Mouse (Mus musculus) midbrain, postnatal 0 days (tissue): Measurements from ENCODE around the gene Galnt9. TPM values are rescaled to one million over a fixed set of nuclear protein-coding genes. Genes with fewer than 3 reads are reported as not detected.
A peak's percentile ranks its signal among the peaks of the same experiment; 100 is the strongest.

Source experiments
- ATAC-seq: fragments of 200-750 bp; cut with Nextera tagmentation; 2 replicates; pipeline ENCODE4 v1.8.0; 2017; ENCODE audit warnings: moderate number of reproducible peaks, mild to moderate bottlenecking, moderate TSS enrichment, moderate library complexity; ENCODE audit not compliant: low FRiP score
- DNase-seq: peaks from one replicate; pipeline ENCODE4 v3.0.0-alpha.2; 2015; ENCODE audit warnings: low spot score
- H3K27ac ChIP-seq: fragments of 300-500 bp; sonication (generic); 2 replicates; pipeline ENCODE4 v1.5.1; 2014; ENCODE audit warnings: low read depth, mild to moderate bottlenecking, low read length, mixed read lengths
- H3K27me3 ChIP-seq: fragments of 300-500 bp; sonication (generic); 2 replicates; pipeline ENCODE4 v1.6.1; 2014; ENCODE audit warnings: low read length, control low read depth, mixed read lengths; ENCODE audit not compliant: insufficient read depth
- H3K36me3 ChIP-seq: fragments of 300-500 bp; sonication (generic); 2 replicates; pipeline ENCODE4 v1.6.1; 2014; ENCODE audit warnings: low read length, control low read depth, mixed read lengths; ENCODE audit not compliant: insufficient read depth
- H3K4me1 ChIP-seq: fragments of 300-500 bp; sonication (generic); 2 replicates; pipeline ENCODE4 v1.6.1; 2014; ENCODE audit warnings: mild to moderate bottlenecking, control low read depth, antibody characterized with exemption, low read length, mixed read lengths; ENCODE audit not compliant: insufficient read depth
- H3K4me2 ChIP-seq: fragments of 300-500 bp; sonication (generic); 2 replicates; pipeline ENCODE4 v1.6.1; 2014; ENCODE audit warnings: low read depth, mild to moderate bottlenecking, low read length, mixed read lengths; ENCODE audit not compliant: poor library complexity, severe bottlenecking
- H3K4me3 ChIP-seq: fragments of 300-500 bp; sonication (generic); 2 replicates; pipeline ENCODE4 v1.5.1; 2014; ENCODE audit warnings: low read depth, mild to moderate bottlenecking, low read length, moderate library complexity
- H3K9ac ChIP-seq: fragments of 300-500 bp; sonication (generic); replicated peaks from 2 replicates; pipeline ENCODE4 v1.6.1; 2014; ENCODE audit warnings: mild to moderate bottlenecking, low read length, moderate library complexity, mixed read lengths; ENCODE audit not compliant: poor library complexity, severe bottlenecking
- H3K9me3 ChIP-seq: fragments of 300-500 bp; sonication (generic); 2 replicates; pipeline ENCODE4 v1.6.1; 2016; ENCODE audit warnings: low read length, control low read depth
- CTCF ChIP-seq: IDR thresholded peaks from 2 replicates; pipeline ENCODE4 v1.5.1; 2016; ENCODE audit warnings: antibody characterized with exemption, mild to moderate bottlenecking
- WGBS: fragments of 180-500 bp; shearing (Covaris S2); extraction: QIAGEN DNeasy Blood & Tissue Kit; methylation state at CpG from one replicate; pipeline ENCODE4 v1.1.7; 2014; 5-methylcytosine and 5-hydroxymethylcytosine counted together
- polyA plus RNA-seq: library from polyadenylated mRNA; unstranded; fragments of >200 nt; fragmentation: Nextera tagmentation; extraction: Ambion mirVana; gene quantifications from 2 replicates; pipeline ENCODE4 v1.2.1, GENCODE M21; 2015
- total RNA-seq: library from RNA; depleted of rRNA; stranded (reverse); fragments of >200 nt; gene quantifications from 2 replicates; pipeline ENCODE4 v1.2.3, GENCODE M21; 2014

The Galnt9 gene
- total and polyA plus RNA-seq, 2 experiments from 2014 or later = 23.1 to 34.0 TPM

DNA sequence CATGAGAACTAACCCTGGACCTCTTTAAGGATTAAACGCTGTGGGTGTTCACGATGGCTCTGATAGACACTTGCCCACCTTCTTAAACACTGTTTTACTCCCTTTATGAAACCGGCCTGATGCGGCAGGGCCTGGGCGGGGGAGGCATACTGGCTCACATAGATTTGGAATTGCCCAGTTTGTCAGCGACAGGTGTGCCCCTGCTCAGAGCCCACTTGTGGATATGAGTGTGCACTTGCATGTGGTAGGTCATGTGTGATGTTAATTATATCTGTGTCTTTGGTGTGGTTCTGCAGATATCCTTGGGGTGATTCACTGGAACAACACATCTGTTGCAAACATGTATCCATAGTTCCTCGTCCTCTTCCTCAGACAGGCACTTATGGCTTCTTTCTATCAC is 66.3 kb downstream of the Galnt9 start:
- Histone ChIP-seq H3K36me3 (peaks cover 14% of the 10 kb centered on the region; the same call in 1 of the 2 replicates), H3K4me3 (no peak overlapping the region), H3K9me3 (no peaks in the 10 kb centered on the region), H3K27ac (no peak overlapping the region), H3K9ac (no peak overlapping the region), H3K4me1 (no peaks in the 10 kb centered on the region), H3K27me3 (no peaks in the 10 kb centered on the region), H3K4me2 (no peak overlapping the region)
- TF ChIP-seq CTCF = no peak
- 93% methylated on average over 7 of the region's 7 CpGs for WGBS
- DNase-seq = no peak
- no peak for ATAC-seq

- peak; percentile 54 for DNase-seq
- no peak overlapping the region for H3K9ac ChIP-seq
- H3K4me3 ChIP-seq = no peak overlapping the region
- no peaks in the 10 kb centered on the region for H3K4me1 ChIP-seq
- H3K4me2 ChIP-seq = no peak overlapping the region
- H3K27ac ChIP-seq = no peak overlapping the region
- no peaks in the 10 kb centered on the region for H3K9me3 ChIP-seq
- H3K27me3 ChIP-seq = no peaks in the 10 kb centered on the region
- no peak for TF ChIP-seq CTCF
- no peak for ATAC-seq
- 78% methylated on average over 5 of the region's 5 CpGs for WGBS
- peaks cover 21% of the 10 kb centered on the region; the same call in 1 of the 2 replicates for H3K36me3 ChIP-seq
Observed at GRCm38 (mm10) chr5:110611435-110612158, 67.4 kb downstream of the Galnt9 start.

GRCm38 (mm10) chr5:110619226-110619625 is 75.1 kb downstream of the Galnt9 start:
- TF ChIP-seq CTCF = no peak
- Histone ChIP-seq H3K9ac (no peak overlapping the region), H3K4me3 (no peak overlapping the region), H3K4me1 (no peaks in the 10 kb centered on the region), H3K27me3 (no peaks in the 10 kb centered on the region), H3K9me3 (no peaks in the 10 kb centered on the region), H3K36me3 (peaks cover 33% of the 10 kb centered on the region), H3K4me2 (no peak overlapping the region), H3K27ac (no peak overlapping the region)
- ATAC-seq = no peak
- DNase-seq = no peak
- WGBS = 86% methylated on average over 6 of the region's 6 CpGs

GRCm38 (mm10) chr5:110624319-110624718 is 80.2 kb downstream of the Galnt9 start:
- Histone ChIP-seq H3K4me1 (no peaks in the 10 kb centered on the region), H3K4me2 (no peak overlapping the region), H3K27me3 (no peaks in the 10 kb centered on the region), H3K27ac (no peak overlapping the region), H3K4me3 (no peak overlapping the region), H3K36me3 (peaks cover 11% of the 10 kb centered on the region; the same call in 1 of the 2 replicates), H3K9ac (no peak overlapping the region), H3K9me3 (no peaks in the 10 kb centered on the region)
- peak; percentile 23; the same call in 1 of the 2 replicates for TF ChIP-seq CTCF
- 75% methylated on average over 2 of the region's 2 CpGs for WGBS
- ATAC-seq = no peak
- DNase-seq = no peak

GRCm38 (mm10) chr5:110627351-110627750 is 83.2 kb downstream of the Galnt9 start:
- ATAC-seq (no peak), DNase-seq (no peak)

DNA sequence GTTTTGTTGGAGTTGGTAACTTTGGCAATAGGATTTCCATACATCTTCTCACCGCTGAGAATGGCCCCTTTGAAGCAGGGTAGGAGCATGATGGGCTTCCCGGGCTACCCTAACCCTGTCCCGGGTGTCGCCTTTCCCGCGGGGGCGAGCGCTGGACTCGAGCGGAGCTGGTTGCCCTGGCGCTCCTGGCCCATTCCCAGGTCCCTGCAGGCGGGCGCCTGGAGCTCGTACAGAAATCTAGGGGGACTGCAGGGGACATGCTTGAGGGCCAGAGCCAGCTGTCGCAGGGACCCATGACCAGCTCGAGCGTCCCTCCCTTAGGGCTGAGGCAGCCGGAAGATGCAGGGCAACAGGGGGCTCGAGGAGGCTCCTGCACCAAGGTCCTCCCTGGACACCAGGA is 84.0 kb downstream of the Galnt9 start:
- no peak for TF ChIP-seq CTCF
- Histone ChIP-seq H3K27me3 (no peaks in the 10 kb centered on the region), H3K27ac (no peak overlapping the region), H3K4me2 (peak overlapping the region; percentile 28), H3K4me3 (no peak overlapping the region), H3K36me3 (no peaks in the 10 kb centered on the region), H3K9ac (no peak overlapping the region), H3K4me1 (no peaks in the 10 kb centered on the region), H3K9me3 (no peaks in the 10 kb centered on the region)
- 23% methylated on average over 19 of the region's 19 CpGs for WGBS
- ATAC-seq (no peak), DNase-seq (no peak)

More at GRCm38 (mm10) chr5:110627351-110627750, 83.2 kb downstream of the Galnt9 start:
- H3K4me3 ChIP-seq = no peak overlapping the region
- WGBS = 71% methylated on average over 10 of the region's 10 CpGs
- no peaks in the 10 kb centered on the region for H3K36me3 ChIP-seq
- no peak overlapping the region for H3K4me2 ChIP-seq
- no peak overlapping the region for H3K9ac ChIP-seq
- TF ChIP-seq CTCF = no peak
- no peak overlapping the region for H3K27ac ChIP-seq
- no peaks in the 10 kb centered on the region for H3K4me1 ChIP-seq
- no peaks in the 10 kb centered on the region for H3K9me3 ChIP-seq
- H3K27me3 ChIP-seq = no peaks in the 10 kb centered on the region
